Mouse (Mus musculus) liver, embryonic 14.5 days (tissue): ENCODE data around the gene Zdhhc7. TPM values are rescaled to one million over a fixed set of nuclear protein-coding genes. Genes with fewer than 3 reads are reported as not detected.

Source experiments
- ATAC-seq: fragments of 200-750 bp; cut with Nextera tagmentation; 2 replicates; pipeline ENCODE4 v1.8.0; 2017; ENCODE audit warnings: moderate number of reproducible peaks, mild to moderate bottlenecking, moderate library complexity; ENCODE audit not compliant: insufficient read depth
- DNase-seq, 3 experiments: peaks; one replicate each; pipeline ENCODE4 v3.0.0-alpha.2; 2012 to 2013; ENCODE audit warnings: low read depth in 3 of 3, low spot score in 3 of 3
- H3K27ac ChIP-seq: fragments of 300-500 bp; sonication (generic); 2 replicates; pipeline ENCODE4 v1.5.1; 2014; ENCODE audit warnings: moderate library complexity, mild to moderate bottlenecking, control low read depth, inconsistent platforms
- H3K27me3 ChIP-seq: fragments of 300-500 bp; sonication (generic); 2 replicates; pipeline ENCODE4 v1.6.1; 2014; ENCODE audit warnings: mild to moderate bottlenecking, low read length, moderate library complexity; ENCODE audit not compliant: control insufficient read depth, insufficient read depth
- H3K36me3 ChIP-seq: fragments of 300-500 bp; sonication (generic); replicated peaks from 2 replicates; pipeline ENCODE4 v1.6.1; 2014; ENCODE audit warnings: low read depth; ENCODE audit not compliant: control insufficient read depth, insufficient read depth
- H3K4me1 ChIP-seq, 2 experiments: fragments of 200-500 bp in 1 of 2; fragments of 300-500 bp in 1 of 2; sonication (generic) in 1 of 2; replicated peaks; 2 replicates each; pipeline ENCODE4 v1.6.1; 2012 to 2014; ENCODE audit warnings: antibody characterized with exemption in 1 of 2, inconsistent platforms in 1 of 2, low read length in 1 of 2; ENCODE audit not compliant: control insufficient read depth in 2 of 2, insufficient read depth in 2 of 2
- H3K4me2 ChIP-seq: fragments of 300-500 bp; sonication (generic); 2 replicates; pipeline ENCODE4 v1.6.1; 2014; ENCODE audit warnings: low read depth, mild to moderate bottlenecking, control low read depth, moderate library complexity
- H3K4me3 ChIP-seq, 2 experiments: fragments of 200-500 bp in 1 of 2; fragments of 300-500 bp in 1 of 2; sonication (generic) in 1 of 2; 2 replicates each; pipeline ENCODE4 v1.5.1; 2012 to 2014; ENCODE audit warnings: low read depth in 2 of 2, low read length in 2 of 2, mild to moderate bottlenecking in 2 of 2, control low read depth in 1 of 2, inconsistent platforms in 1 of 2, moderate library complexity in 1 of 2; ENCODE audit not compliant: insufficient read depth in 1 of 2
- H3K9ac ChIP-seq: fragments of 300-500 bp; sonication (generic); replicated peaks from 2 replicates; pipeline ENCODE4 v1.6.1; 2014; ENCODE audit warnings: mild to moderate bottlenecking, control low read depth, moderate library complexity
- H3K9me3 ChIP-seq: fragments of 300-500 bp; sonication (generic); 2 replicates; pipeline ENCODE4 v1.6.1; 2016; ENCODE audit warnings: low read length, mixed read lengths; ENCODE audit not compliant: control insufficient read depth
- CTCF ChIP-seq: IDR thresholded peaks from 2 replicates; pipeline ENCODE4 v1.5.1; 2016; ENCODE audit warnings: antibody characterized with exemption, low read depth, control low read depth
- EP300 ChIP-seq: IDR thresholded peaks from 2 replicates; pipeline ENCODE4 v1.6.1; 2016; ENCODE audit warnings: antibody characterized with exemption, low read depth
- WGBS: fragments of 180-500 bp; shearing (Covaris S2); extraction: QIAGEN DNeasy Blood & Tissue Kit; methylation state at CpG from one replicate; pipeline ENCODE4 v1.1.7; 2014; ENCODE audit not compliant: insufficient replicate concordance; 5-methylcytosine and 5-hydroxymethylcytosine counted together
- polyA plus RNA-seq, 2 experiments: library from polyadenylated mRNA; depleted of rRNA in 1 of 2; stranded (reverse) in 1 of 2; unstranded in 1 of 2; fragments of >200 nt; fragmentation: Nextera tagmentation in 1 of 2; extraction: Ambion mirVana in 1 of 2; gene quantifications; 2 replicates each; pipeline versions ENCODE4 v1.2.1 to v1.2.3; 2012 to 2014

Zdhhc7 gene
- polyA plus RNA-seq, 2 experiments, result 9.2 to 12.2 TPM

GRCm38 (mm10) chr8:120050376-120050775 is 50.9 kb downstream of the Zdhhc7 start:
- WGBS, result 36% methylated on average over 10 of the region's 10 CpGs
- no peaks in the 10 kb centered on the region for H3K4me1 ChIP-seq
- H3K27ac ChIP-seq, result no peak overlapping the region
- no peaks in the 10 kb centered on the region for H3K9me3 ChIP-seq
- no peak overlapping the region for H3K9ac ChIP-seq
- H3K4me2 ChIP-seq, result no peak overlapping the region
- ATAC-seq (no peak), DNase-seq (no peak)
- no peak overlapping the region for H3K4me3 ChIP-seq
- TF ChIP-seq CTCF (no peak), EP300 (no peak)
- H3K27me3 ChIP-seq, result no peaks in the 10 kb centered on the region
- no peaks in the 10 kb centered on the region for H3K36me3 ChIP-seq

GRCm38 (mm10) chr8:120049949-120050348 is 51.3 kb downstream of the Zdhhc7 start:
- H3K4me2 ChIP-seq, result no peak overlapping the region
- TF ChIP-seq CTCF (no peak), EP300 (no peak)
- ATAC-seq, result no peak
- H3K4me3 ChIP-seq, result no peak overlapping the region
- no peaks in the 10 kb centered on the region for H3K9me3 ChIP-seq
- no peaks in the 10 kb centered on the region for H3K4me1 ChIP-seq
- no peaks in the 10 kb centered on the region for H3K27me3 ChIP-seq
- no peaks in the 10 kb centered on the region for H3K36me3 ChIP-seq
- H3K9ac ChIP-seq, result no peak overlapping the region
- 6% methylated on average over 13 of the region's 13 CpGs for WGBS
- no peak for DNase-seq
- H3K27ac ChIP-seq, result no peak overlapping the region

- no peak for TF ChIP-seq EP300
- no peak for TF ChIP-seq CTCF
- WGBS, result 62% methylated on average over 14 of the region's 14 CpGs
- no peaks in the 10 kb centered on the region for H3K9me3 ChIP-seq
- H3K36me3 ChIP-seq, result no peaks in the 10 kb centered on the region
- DNase-seq (no peak), ATAC-seq (no peak)
- H3K4me3 ChIP-seq, result no peak overlapping the region
- no peak overlapping the region for H3K9ac ChIP-seq
- H3K4me2 ChIP-seq, result no peak overlapping the region
- H3K4me1 ChIP-seq, result peaks cover 0 to 7% of the 10 kb centered on the region in 2 experiments; a peak in 1 of 4 replicates
- H3K27me3 ChIP-seq, result no peaks in the 10 kb centered on the region
- no peak overlapping the region for H3K27ac ChIP-seq
Measured at GRCm38 (mm10) chr8:120046258-120047020, 54.8 kb downstream of the Zdhhc7 start.

GRCm38 (mm10) chr8:120045471-120045870 is 55.8 kb downstream of the Zdhhc7 start:
- Histone ChIP-seq H3K9me3 (no peaks in the 10 kb centered on the region), H3K4me1 (peaks cover 0 to 8% of the 10 kb centered on the region in 2 experiments; a peak in 2 of 4 replicates), H3K9ac (no peak overlapping the region), H3K27ac (no peak overlapping the region), H3K4me2 (no peak overlapping the region), H3K4me3 (no peak overlapping the region), H3K36me3 (no peaks in the 10 kb centered on the region), H3K27me3 (no peaks in the 10 kb centered on the region)
- TF ChIP-seq CTCF, result no peak
- TF ChIP-seq EP300, result no peak
- 54% methylated on average over 5 of the region's 5 CpGs for WGBS
- ATAC-seq, result no peak
- no peak for DNase-seq

- Histone ChIP-seq H3K27me3 (no peaks in the 10 kb centered on the region), H3K36me3 (no peaks in the 10 kb centered on the region), H3K9me3 (no peaks in the 10 kb centered on the region), H3K4me1 (peaks cover 0 to 10% of the 10 kb centered on the region in 2 experiments; a peak in 2 of 4 replicates), H3K9ac (no peak overlapping the region), H3K27ac (no peak overlapping the region), H3K4me3 (no peak overlapping the region), H3K4me2 (no peak overlapping the region)
- ATAC-seq, result no peak
- no peak for DNase-seq
- TF ChIP-seq CTCF (no peak), EP300 (no peak)
- 61% methylated on average over 8 of the region's 8 CpGs for WGBS
Measured at GRCm38 (mm10) chr8:120044907-120045306, 56.4 kb downstream of the Zdhhc7 start.
